In the genomic region with DNA sequence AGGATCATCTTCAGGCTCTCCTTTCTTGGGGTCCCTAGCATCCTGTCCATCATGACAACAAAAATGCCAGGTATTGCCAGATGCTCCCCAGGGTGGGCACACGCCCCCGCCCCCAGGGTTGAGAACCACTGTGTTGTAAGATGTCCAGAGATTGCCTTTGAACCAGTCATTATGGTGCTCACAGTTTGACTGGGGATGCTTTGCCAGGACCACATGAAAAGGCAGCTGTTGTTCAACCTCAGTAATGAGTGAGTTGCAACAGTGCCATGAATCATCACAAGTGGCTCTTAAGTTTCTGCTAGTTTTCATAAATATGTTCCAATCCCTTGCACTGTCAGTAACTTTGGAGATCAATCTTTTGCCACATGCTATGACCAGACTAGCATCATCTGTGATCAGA, we compare ENCODE assay signal across 12 mouse cellular contexts.
"Had no signal": no experiment of that assay in that cellular context is flagged by ENCODE, and none has a peak within 500 bp of the region (broad histone marks: within the 10 kb centered on the region; RNA-seq: fewer than 3 reads in every experiment).

No protein-coding gene starts in this region.

- H3K9me3 ChIP-seq: limb, embryonic 12.5 days; liver, embryonic 15.5 days; midbrain, embryonic 10.5 days; neural tube, embryonic 12.5 days had no signal

- H3K4me2 ChIP-seq: limb, embryonic 12.5 days; liver, embryonic 15.5 days; neural tube, embryonic 12.5 days had no signal

- DNase-seq: kidney, adult 9 months; kidney, postnatal 4 days; midbrain, embryonic 14.5 days; thymus, postnatal 4 days had no signal

- H3K4me3 ChIP-seq: layer of hippocampus, adult 2 months; limb, embryonic 12.5 days; liver, embryonic 15.5 days; midbrain, embryonic 10.5 days; neural tube, embryonic 12.5 days had no signal

- H3K9ac ChIP-seq: limb, embryonic 12.5 days; liver, embryonic 15.5 days; neural tube, embryonic 12.5 days had no signal

- H3K27me3 ChIP-seq: limb, embryonic 12.5 days; liver, embryonic 15.5 days; neural tube, embryonic 12.5 days had no signal

- ATAC-seq: intestine, embryonic 16.5 days had no signal

- H3K27ac ChIP-seq: kidney, postnatal 0 days; layer of hippocampus, adult 2 months; limb, embryonic 12.5 days; liver, embryonic 15.5 days; midbrain, embryonic 10.5 days; neural tube, embryonic 12.5 days; stomach, postnatal 0 days had no signal

- H3K4me1 ChIP-seq: midbrain, embryonic 10.5 days; neural tube, embryonic 12.5 days had no signal
